Mouse (Mus musculus) lung, embryonic 14.5 days (tissue): ENCODE measurements at regions not wholly inside any gene's neighbourhood (a gene's known extent, or its start where the extent isn't known, plus 50 kb on each side); places are given as distances from the start of the nearest gene placed in this dataset.

Source experiments
- ATAC-seq: fragments of 200-750 bp; cut with Nextera tagmentation; 2 replicates; pipeline ENCODE4 v1.8.0; 2017; ENCODE audit warnings: mild to moderate bottlenecking, moderate TSS enrichment, moderate library complexity; ENCODE audit not compliant: insufficient read depth
- DNase-seq: peaks from one replicate; pipeline ENCODE4 v3.0.0-alpha.2; 2015
- H3K27ac ChIP-seq: fragments of 300-500 bp; sonication (generic); 2 replicates; pipeline ENCODE4 v1.5.1; 2014; ENCODE audit warnings: low read depth, mild to moderate bottlenecking, moderate library complexity
- H3K27me3 ChIP-seq: fragments of 300-500 bp; sonication (generic); 2 replicates; pipeline ENCODE4 v1.6.1; 2014; ENCODE audit warnings: low read length, control low read depth; ENCODE audit not compliant: insufficient read depth
- H3K36me3 ChIP-seq: fragments of 300-500 bp; sonication (generic); 2 replicates; pipeline ENCODE4 v1.6.1; 2014; ENCODE audit warnings: control low read depth; ENCODE audit not compliant: insufficient read depth
- H3K4me1 ChIP-seq: fragments of 300-500 bp; sonication (generic); 2 replicates; pipeline ENCODE4 v1.6.1; 2014; ENCODE audit warnings: antibody characterized with exemption, control low read depth; ENCODE audit not compliant: insufficient read depth
- H3K4me2 ChIP-seq: fragments of 300-500 bp; sonication (generic); 2 replicates; pipeline ENCODE4 v1.6.1; 2014; ENCODE audit warnings: mild to moderate bottlenecking
- H3K4me3 ChIP-seq: fragments of 300-500 bp; sonication (generic); 2 replicates; pipeline ENCODE4 v1.5.1; 2014; ENCODE audit warnings: low read depth, low read length
- H3K9ac ChIP-seq: fragments of 300-500 bp; sonication (generic); 2 replicates; pipeline ENCODE4 v1.6.1; 2014
- H3K9me3 ChIP-seq: fragments of 300-500 bp; sonication (generic); 2 replicates; pipeline ENCODE4 v1.6.1; 2016; ENCODE audit warnings: low read depth, low read length, control low read depth
- CTCF ChIP-seq: IDR thresholded peaks from 2 replicates; pipeline ENCODE4 v1.5.1; 2016; ENCODE audit warnings: antibody characterized with exemption, low read depth
- WGBS: fragments of 180-500 bp; shearing (Covaris S2); extraction: QIAGEN DNeasy Blood & Tissue Kit; methylation state at CpG from one replicate; pipeline ENCODE4 v1.1.7; 2014; 5-methylcytosine and 5-hydroxymethylcytosine counted together

- Histone ChIP-seq H3K4me2 (no peak overlapping the region), H3K27ac (no peak overlapping the region), H3K9ac (no peak overlapping the region), H3K27me3 (no peaks in the 10 kb centered on the region), H3K9me3 (no peaks in the 10 kb centered on the region), H3K4me3 (no peak overlapping the region), H3K36me3 (no peaks in the 10 kb centered on the region), H3K4me1 (no peaks in the 10 kb centered on the region)
- ATAC-seq (no peak), DNase-seq (no peak)
- 71% methylated on average over 7 of the region's 7 CpGs for WGBS
- TF ChIP-seq CTCF = no peak
Measured at GRCm38 (mm10) chr6:35871388-35871787, 331.7 kb upstream of the Mtpn start.

- no peaks in the 10 kb centered on the region for H3K4me1 ChIP-seq
- TF ChIP-seq CTCF = no peak
- no peaks in the 10 kb centered on the region for H3K9me3 ChIP-seq
- no peaks in the 10 kb centered on the region for H3K36me3 ChIP-seq
- no peak overlapping the region for H3K9ac ChIP-seq
- H3K27ac ChIP-seq = no peak overlapping the region
- DNase-seq = no peak
- no peak for ATAC-seq
- no peak overlapping the region for H3K4me3 ChIP-seq
- H3K27me3 ChIP-seq = no peaks in the 10 kb centered on the region
- 82% methylated on average over 6 of the region's 6 CpGs for WGBS
- no peak overlapping the region for H3K4me2 ChIP-seq
Measured at GRCm38 (mm10) chr6:35864218-35864617, 324.5 kb upstream of the Mtpn start.

GRCm38 (mm10) chr6:35853993-35854392, 314.3 kb upstream of the Mtpn start:
- H3K36me3 ChIP-seq = no peaks in the 10 kb centered on the region
- no peak overlapping the region for H3K27ac ChIP-seq
- no peaks in the 10 kb centered on the region for H3K27me3 ChIP-seq
- ATAC-seq (no peak), DNase-seq (no peak)
- 80% methylated on average over 5 of the region's 5 CpGs for WGBS
- no peak overlapping the region for H3K9ac ChIP-seq
- no peak overlapping the region for H3K4me3 ChIP-seq
- no peaks in the 10 kb centered on the region for H3K4me1 ChIP-seq
- H3K9me3 ChIP-seq = no peaks in the 10 kb centered on the region
- no peak for TF ChIP-seq CTCF
- no peak overlapping the region for H3K4me2 ChIP-seq

- H3K36me3 ChIP-seq = no peaks in the 10 kb centered on the region
- 80% methylated on average over 16 of the region's 16 CpGs for WGBS
- no peak overlapping the region for H3K4me3 ChIP-seq
- DNase-seq (no peak), ATAC-seq (no peak)
- H3K27ac ChIP-seq = no peak overlapping the region
- H3K9me3 ChIP-seq = no peaks in the 10 kb centered on the region
- H3K9ac ChIP-seq = no peak overlapping the region
- no peaks in the 10 kb centered on the region for H3K4me1 ChIP-seq
- H3K4me2 ChIP-seq = no peak overlapping the region
- TF ChIP-seq CTCF = no peak
- H3K27me3 ChIP-seq = no peaks in the 10 kb centered on the region
Measured at GRCm38 (mm10) chr6:35816657-35817056, 277.0 kb upstream of the Mtpn start.

GRCm38 (mm10) chr6:35814476-35814875, 274.8 kb upstream of the Mtpn start:
- WGBS = 70% methylated on average over 5 of the region's 5 CpGs
- H3K9me3 ChIP-seq = no peaks in the 10 kb centered on the region

GRCm38 (mm10) chr6:35805738-35806137, 266.1 kb upstream of the Mtpn start:
- H3K9me3 ChIP-seq = no peaks in the 10 kb centered on the region
- TF ChIP-seq CTCF = no peak
- no peak overlapping the region for H3K4me3 ChIP-seq
- no peak overlapping the region for H3K9ac ChIP-seq
- 65% methylated on average over 2 of the region's 2 CpGs for WGBS
- no peaks in the 10 kb centered on the region for H3K27me3 ChIP-seq
- ATAC-seq (no peak), DNase-seq (no peak)
- no peaks in the 10 kb centered on the region for H3K36me3 ChIP-seq
- H3K4me2 ChIP-seq = no peak overlapping the region
- H3K27ac ChIP-seq = no peak overlapping the region
- no peaks in the 10 kb centered on the region for H3K4me1 ChIP-seq

More at GRCm38 (mm10) chr6:35814476-35814875, 274.8 kb upstream of the Mtpn start:
- H3K4me1 ChIP-seq = no peaks in the 10 kb centered on the region
- H3K36me3 ChIP-seq = no peaks in the 10 kb centered on the region
- no peaks in the 10 kb centered on the region for H3K27me3 ChIP-seq
- DNase-seq (no peak), ATAC-seq (no peak)
- no peak overlapping the region for H3K27ac ChIP-seq
- no peak for TF ChIP-seq CTCF
- H3K4me3 ChIP-seq = no peak overlapping the region
- H3K4me2 ChIP-seq = no peak overlapping the region
- H3K9ac ChIP-seq = no peak overlapping the region

GRCm38 (mm10) chr6:35804041-35804440, 264.4 kb upstream of the Mtpn start:
- Histone ChIP-seq H3K4me3 (no peak overlapping the region), H3K9ac (no peak overlapping the region), H3K4me2 (no peak overlapping the region), H3K9me3 (no peaks in the 10 kb centered on the region), H3K36me3 (no peaks in the 10 kb centered on the region), H3K27me3 (no peaks in the 10 kb centered on the region), H3K4me1 (no peaks in the 10 kb centered on the region), H3K27ac (no peak overlapping the region)
- TF ChIP-seq CTCF = no peak
- ATAC-seq = no peak
- no peak for DNase-seq
- WGBS = 75% methylated on average over 3 of the region's 3 CpGs

- no peaks in the 10 kb centered on the region for H3K4me1 ChIP-seq
- DNase-seq = peak; percentile 4
- WGBS = 89% methylated on average over 1 of the region's 1 CpGs
- no peaks in the 10 kb centered on the region for H3K36me3 ChIP-seq
- H3K27me3 ChIP-seq = no peaks in the 10 kb centered on the region
- no peak overlapping the region for H3K9ac ChIP-seq
- ATAC-seq = no peak
- no peak overlapping the region for H3K4me2 ChIP-seq
- no peaks in the 10 kb centered on the region for H3K9me3 ChIP-seq
- no peak overlapping the region for H3K27ac ChIP-seq
- H3K4me3 ChIP-seq = no peak overlapping the region
- peak; percentile 35 for TF ChIP-seq CTCF
Measured at GRCm38 (mm10) chr6:35779706-35780105, 240.0 kb upstream of the Mtpn start.
